Mouse (Mus musculus) cerebellum, adult 18-20 months (tissue): ENCODE measurements at regions not wholly inside any gene's neighbourhood (a gene's known extent, or its start where the extent isn't known, plus 50 kb on each side); places are given as distances from the start of the nearest gene placed in this dataset.
A peak's percentile ranks its signal among the peaks of the same experiment; 100 is the strongest.

Experiments
- DNase-seq, 2 experiments: peaks; one replicate each; pipeline ENCODE4 v3.0.0; 2021

GRCm38 (mm10) chr15:28823526-28823925 is 620.0 kb downstream of the Dnah5 start:
- DNase-seq: no peak

DNA sequence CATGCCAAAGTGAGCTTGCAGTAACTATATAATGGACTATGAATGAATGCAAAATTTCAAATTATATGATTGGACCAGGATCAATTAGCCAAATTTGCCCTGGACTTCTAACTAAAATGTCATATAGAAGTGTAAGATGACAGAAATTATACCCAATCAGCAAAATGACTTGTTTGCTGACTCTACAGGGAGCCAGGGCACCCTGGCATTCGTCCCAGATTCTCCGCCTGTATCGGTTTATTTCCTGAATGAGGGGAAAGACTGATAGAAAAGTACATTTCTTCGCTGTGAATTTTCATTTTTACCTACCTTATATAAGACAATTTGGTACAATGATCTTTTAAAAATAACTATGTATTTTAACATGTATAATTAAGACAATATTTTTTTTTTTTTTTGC is 631.3 kb downstream of the Dnah5 start:
- DNase-seq: peak; percentile 3 to 12

GRCm38 (mm10) chr15:28840322-28840721 is 636.8 kb downstream of the Dnah5 start:
- DNase-seq: no peak

DNA sequence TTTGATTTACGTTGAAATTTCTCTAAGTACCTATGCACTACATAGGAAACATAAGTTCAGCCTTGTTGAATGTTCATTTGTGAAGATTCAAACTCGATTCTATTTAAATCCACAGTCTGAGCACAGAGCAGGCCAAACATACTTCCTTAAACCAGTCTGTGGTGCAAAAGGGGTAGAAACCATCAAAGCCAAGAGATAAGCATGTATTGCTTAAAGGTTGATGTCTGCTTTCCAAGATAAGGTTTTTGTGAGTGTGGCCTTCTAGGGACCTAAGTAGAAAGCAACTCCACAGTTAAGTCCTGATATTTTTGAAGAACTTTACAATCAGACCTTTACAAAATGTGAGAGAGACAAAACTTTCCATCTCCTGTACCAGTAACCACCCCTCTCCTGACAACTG is 652.9 kb downstream of the Dnah5 start:
- DNase-seq: no peak

GRCm38 (mm10) chr15:28858176-28858575 is 654.6 kb downstream of the Dnah5 start:
- DNase-seq: no peak

DNA sequence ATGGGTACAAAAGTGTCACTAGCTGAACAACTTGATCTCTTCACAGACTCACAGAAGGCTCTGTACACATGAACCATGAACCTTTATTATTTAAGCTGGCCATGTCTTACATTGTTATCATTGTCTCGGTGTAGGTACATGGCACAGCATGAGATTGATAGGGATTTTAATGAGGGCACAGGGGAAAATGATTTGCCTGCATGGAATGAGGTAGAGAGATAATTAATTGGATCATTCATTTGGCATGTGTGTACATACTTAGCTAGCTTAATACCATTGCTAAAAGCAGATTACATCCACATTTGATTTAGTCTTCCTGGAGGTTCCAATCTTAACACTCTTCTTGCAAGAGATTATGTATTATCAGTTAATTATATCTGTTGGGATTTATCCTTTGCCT is 660.5 kb downstream of the Dnah5 start:
- no peak for DNase-seq

- DNase-seq: no peak
Observed at GRCm38 (mm10) chr15:28864913-28865312, 661.4 kb downstream of the Dnah5 start.

GRCm38 (mm10) chr15:28873001-28873400 is 669.4 kb downstream of the Dnah5 start:
- DNase-seq: no peak

DNA sequence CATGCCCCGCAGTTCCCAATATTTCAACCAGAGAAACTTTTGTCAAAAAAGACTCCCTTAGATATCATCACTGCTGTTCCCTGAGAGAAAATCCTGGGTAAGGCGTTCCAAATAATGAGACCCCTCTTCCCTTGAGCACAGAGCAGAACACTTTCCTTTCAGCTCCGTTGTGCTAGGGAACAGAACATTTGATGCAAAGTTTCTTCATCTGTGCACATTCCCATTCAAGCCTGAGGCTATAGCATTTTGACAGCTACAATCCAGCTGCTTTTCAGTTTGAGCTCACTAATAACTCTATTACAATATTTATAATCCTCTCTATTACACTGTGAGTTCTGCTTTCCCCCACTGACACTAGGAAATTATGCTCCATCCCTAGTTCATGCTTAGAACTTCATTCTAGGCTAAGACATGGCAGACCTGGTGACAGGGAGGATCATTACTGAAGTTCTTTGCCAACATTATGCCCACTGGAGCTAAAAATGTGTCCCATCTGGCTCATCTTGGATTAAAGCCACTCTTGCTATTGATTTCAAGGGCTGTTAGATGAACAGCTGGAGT is 692.8 kb downstream of the Dnah5 start:
- DNase-seq: no peak

GRCm38 (mm10) chr15:28922437-28922836 is 718.9 kb downstream of the Dnah5 start:
- no peak for DNase-seq

DNA sequence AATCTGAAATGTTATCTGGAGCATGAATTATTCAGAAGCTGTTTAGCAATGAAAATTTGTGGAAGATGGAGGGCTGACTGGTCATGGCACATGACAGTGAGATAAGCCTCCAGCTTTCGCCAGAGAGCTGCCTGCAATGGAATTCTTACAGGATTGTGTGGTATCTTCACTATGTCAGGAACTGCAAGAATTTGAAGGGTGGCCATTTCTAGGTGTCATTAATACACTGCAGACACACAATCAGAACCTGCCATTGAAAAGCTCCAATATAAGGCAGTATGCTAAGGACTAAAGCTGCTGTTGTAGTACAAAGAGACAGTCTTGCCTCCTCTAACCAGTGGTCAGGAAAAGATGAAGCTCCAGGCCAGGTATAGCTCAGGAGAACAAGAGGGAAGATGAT is 744.7 kb downstream of the Dnah5 start:
- no peak for DNase-seq
